Mouse (Mus musculus) cerebellum, adult 2 months (tissue): ENCODE measurements around the gene Gm42417.

Experiments used
- CTCF ChIP-seq: fragments of 200-500 bp; IDR thresholded peaks from 2 replicates; pipeline ENCODE4 v1.5.1; 2011; ENCODE audit warnings: low read depth, mild to moderate bottlenecking, control low read depth, low read length, moderate library complexity, borderline replicate concordance; ENCODE audit not compliant: insufficient read depth
- POLR2A ChIP-seq: fragments of 200-500 bp; IDR thresholded peaks from 2 replicates; pipeline ENCODE4 v1.6.1; 2011; ENCODE audit warnings: low read length, control low read depth, borderline replicate concordance; ENCODE audit not compliant: insufficient read depth

GRCm38 (mm10) chr1:36533546-36533945, 5.7 kb downstream of the Gm42417 start:
- TF ChIP-seq CTCF, result no peak
- no peak for TF ChIP-seq POLR2A
